Mouse (Mus musculus) forebrain, embryonic 12.5 days (tissue): Measurements from ENCODE around the gene Hexim1. TPM values are rescaled to one million over a fixed set of nuclear protein-coding genes. Genes with fewer than 3 reads are reported as not detected.

ENCODE experiments used
- ATAC-seq: fragments of 200-750 bp; cut with Nextera tagmentation; 2 replicates; pipeline ENCODE4 v1.8.0; 2017; ENCODE audit warnings: moderate TSS enrichment; ENCODE audit not compliant: low FRiP score
- H3K27ac ChIP-seq: fragments of 300-500 bp; sonication (generic); 2 replicates; pipeline ENCODE4 v1.5.1; 2016; ENCODE audit warnings: mild to moderate bottlenecking
- H3K27me3 ChIP-seq: fragments of 300-500 bp; sonication (generic); 2 replicates; pipeline ENCODE4 v1.6.1; 2016; ENCODE audit warnings: mild to moderate bottlenecking
- H3K36me3 ChIP-seq: fragments of 300-500 bp; sonication (generic); replicated peaks from 2 replicates; pipeline ENCODE4 v1.6.1; 2016; ENCODE audit warnings: mild to moderate bottlenecking
- H3K4me1 ChIP-seq: fragments of 300-500 bp; sonication (generic); 2 replicates; pipeline ENCODE4 v1.6.1; 2016
- H3K4me2 ChIP-seq: fragments of 300-500 bp; sonication (generic); 2 replicates; pipeline ENCODE4 v1.6.1; 2016; ENCODE audit warnings: mild to moderate bottlenecking, moderate library complexity
- H3K4me3 ChIP-seq: fragments of 300-500 bp; sonication (generic); replicated peaks from 2 replicates; pipeline ENCODE4 v1.5.1; 2016; ENCODE audit warnings: mild to moderate bottlenecking
- H3K9ac ChIP-seq: fragments of 300-500 bp; sonication (generic); 2 replicates; pipeline ENCODE4 v1.6.1; 2016; ENCODE audit warnings: mild to moderate bottlenecking
- H3K9me3 ChIP-seq: fragments of 300-500 bp; sonication (generic); 2 replicates; pipeline ENCODE4 v1.6.1; 2016
- WGBS: fragments of 180-500 bp; shearing (Covaris S2); methylation state at CpG from one replicate; pipeline ENCODE4 v1.1.7; 2016; 5-methylcytosine and 5-hydroxymethylcytosine counted together
- polyA plus RNA-seq: library from polyadenylated mRNA; unstranded; fragments of >200 nt; fragmentation: Nextera tagmentation; extraction: Ambion mirVana; gene quantifications from 2 replicates; pipeline ENCODE4 v1.2.1, GENCODE M21; 2016

Gene Hexim1
- polyA plus RNA-seq, result 3.4 TPM in 2 replicates

DNA sequence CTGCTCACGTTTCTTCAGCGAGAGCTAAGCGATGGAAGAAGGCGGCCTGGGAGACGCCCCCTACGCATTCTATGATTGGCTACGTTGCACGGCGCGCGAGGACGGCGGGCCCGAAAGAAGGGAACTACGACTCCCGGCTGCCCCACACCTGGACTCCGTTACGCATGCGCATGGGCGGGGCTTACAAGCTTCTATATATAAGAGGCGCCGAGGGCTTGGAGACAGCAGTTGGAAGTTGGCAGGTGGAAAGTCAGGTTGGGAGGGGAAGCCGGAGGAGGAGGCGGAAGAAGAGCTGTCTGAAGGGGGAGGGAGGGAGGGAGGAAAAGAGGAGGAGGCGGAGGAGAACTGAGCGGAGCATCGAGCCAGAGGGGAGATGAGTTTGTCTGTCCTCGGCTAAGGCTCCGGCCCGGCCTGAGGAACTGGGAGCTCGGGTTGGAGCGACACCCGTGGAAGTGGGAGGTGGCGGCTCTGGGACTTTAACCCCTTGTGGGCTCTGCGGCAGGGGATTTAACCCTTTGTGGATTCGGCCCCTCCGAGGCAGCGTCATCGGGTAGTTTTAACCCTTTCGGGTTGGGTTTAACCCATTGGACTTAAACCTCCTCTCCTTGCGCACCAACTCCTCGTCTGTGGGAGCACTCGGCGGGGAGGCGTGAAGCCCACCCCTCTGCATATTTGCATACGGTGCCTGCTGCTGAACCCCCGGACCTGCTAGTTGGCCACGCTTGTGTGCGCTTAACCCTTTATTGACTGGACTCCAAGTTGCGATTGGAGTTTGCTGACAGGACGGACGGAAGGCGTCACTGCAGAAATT, at the start of gene Hexim1:
Gene Hexim1 (plus strand): TSS at position 224 of the 811 bp plus-strand sequence.
- ATAC-seq, result peak; percentile 95
- H3K36me3 ChIP-seq, result no peaks in the 10 kb centered on the region
- peak within 1 kb of the TSS; percentile 72 for H3K9ac ChIP-seq
- whole genome bisulfite sequencing, result under 1% methylated on average over 53 of the region's 53 CpGs
- H3K4me1 ChIP-seq, result peaks cover 48% of the 10 kb centered on the region
- no peaks in the 10 kb centered on the region for H3K9me3 ChIP-seq
- peak within 1 kb of the TSS; percentile 94 for H3K4me2 ChIP-seq
- peak within 1 kb of the TSS; percentile 95 for H3K27ac ChIP-seq
- peak within 1 kb of the TSS; percentile 61 for H3K4me3 ChIP-seq
- peaks cover 29% of the 10 kb centered on the region for H3K27me3 ChIP-seq

DNA sequence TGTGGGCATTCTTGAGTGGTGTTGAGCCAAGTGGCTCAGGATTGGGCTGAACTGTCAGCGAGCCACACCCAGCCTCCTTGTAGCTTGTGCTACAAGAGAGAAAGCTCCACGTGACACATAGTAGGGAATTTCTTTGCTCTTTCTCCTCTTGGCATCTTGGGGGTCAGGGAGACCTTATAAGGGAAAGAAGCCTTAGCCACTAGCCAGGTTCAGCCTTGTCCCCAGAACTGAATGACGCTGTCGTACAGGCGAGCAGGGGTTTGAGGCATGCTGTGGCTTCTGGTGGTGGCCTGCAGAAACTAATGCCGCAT, 49.0 kb upstream of the Hexim1 start:
- WGBS, result 93% methylated on average over 6 of the region's 6 CpGs
- H3K4me3 ChIP-seq, result no peak overlapping the region
- no peak overlapping the region for H3K9ac ChIP-seq
- no peaks in the 10 kb centered on the region for H3K27me3 ChIP-seq
- H3K4me2 ChIP-seq, result no peak overlapping the region
- no peak overlapping the region for H3K27ac ChIP-seq
- ATAC-seq, result no peak
- no peaks in the 10 kb centered on the region for H3K4me1 ChIP-seq
- H3K9me3 ChIP-seq, result no peaks in the 10 kb centered on the region
- H3K36me3 ChIP-seq, result peaks cover 81% of the 10 kb centered on the region

DNA sequence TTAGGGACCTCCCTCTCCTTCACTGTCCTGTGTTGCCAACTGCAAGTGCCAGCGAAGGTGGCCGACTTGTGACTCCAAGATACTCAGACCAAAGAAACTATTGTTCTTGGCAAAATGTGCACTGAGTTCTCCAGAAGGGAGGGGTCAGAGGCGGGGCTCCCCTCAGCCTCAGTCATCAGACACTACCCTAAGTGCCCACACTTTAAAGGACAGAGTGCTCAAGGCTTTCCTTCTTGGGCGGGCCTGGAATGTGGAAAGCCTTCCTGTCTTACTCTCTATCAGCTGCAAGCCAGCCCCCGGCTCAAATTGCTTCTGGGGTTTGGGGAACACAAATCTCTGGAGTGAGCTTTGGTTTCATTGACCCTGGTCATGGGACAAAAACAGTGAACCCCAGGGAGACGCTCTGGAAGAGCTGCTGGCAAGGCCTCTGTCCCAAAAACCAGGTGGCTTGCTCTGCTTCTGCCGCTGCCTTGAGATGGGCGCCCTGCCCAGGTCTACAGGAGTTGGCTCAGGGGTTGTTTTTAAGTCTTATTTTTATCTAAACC, 48.5 kb upstream of the Hexim1 start:
- no peaks in the 10 kb centered on the region for H3K27me3 ChIP-seq
- no peak overlapping the region for H3K9ac ChIP-seq
- H3K36me3 ChIP-seq, result peaks cover 76% of the 10 kb centered on the region
- H3K4me1 ChIP-seq, result no peaks in the 10 kb centered on the region
- H3K4me3 ChIP-seq, result no peak overlapping the region
- no peaks in the 10 kb centered on the region for H3K9me3 ChIP-seq
- H3K4me2 ChIP-seq, result no peak overlapping the region
- no peak for ATAC-seq
- H3K27ac ChIP-seq, result no peak overlapping the region
- 87% methylated on average over 8 of the region's 8 CpGs for WGBS

DNA sequence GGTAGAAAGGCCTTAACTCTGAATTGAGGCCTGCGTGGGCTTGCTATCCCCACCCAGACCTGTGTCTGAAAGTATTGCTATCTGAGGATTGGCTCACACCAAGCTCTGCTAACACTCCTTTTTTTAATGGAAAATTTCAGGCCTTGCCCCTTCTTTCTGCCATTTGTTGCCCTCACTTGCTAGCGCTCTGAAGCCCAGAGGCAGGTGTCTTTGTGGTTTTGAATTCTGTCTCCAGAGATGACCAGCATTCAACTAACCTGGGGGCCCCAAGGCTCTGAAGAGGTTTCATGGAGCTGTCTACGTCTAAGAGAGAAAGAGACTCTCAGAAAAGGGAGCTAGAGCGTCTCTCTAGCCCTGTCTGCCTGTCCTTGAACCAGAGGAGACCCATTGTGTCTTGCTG, 47.8 kb upstream of the Hexim1 start:
- H3K9me3 ChIP-seq, result no peaks in the 10 kb centered on the region
- no peak overlapping the region for H3K4me2 ChIP-seq
- ATAC-seq, result no peak
- H3K36me3 ChIP-seq, result peaks cover 70% of the 10 kb centered on the region
- WGBS, result 89% methylated on average over 4 of the region's 4 CpGs
- no peak overlapping the region for H3K27ac ChIP-seq
- H3K4me1 ChIP-seq, result no peaks in the 10 kb centered on the region
- no peak overlapping the region for H3K9ac ChIP-seq
- H3K27me3 ChIP-seq, result no peaks in the 10 kb centered on the region
- no peak overlapping the region for H3K4me3 ChIP-seq

DNA sequence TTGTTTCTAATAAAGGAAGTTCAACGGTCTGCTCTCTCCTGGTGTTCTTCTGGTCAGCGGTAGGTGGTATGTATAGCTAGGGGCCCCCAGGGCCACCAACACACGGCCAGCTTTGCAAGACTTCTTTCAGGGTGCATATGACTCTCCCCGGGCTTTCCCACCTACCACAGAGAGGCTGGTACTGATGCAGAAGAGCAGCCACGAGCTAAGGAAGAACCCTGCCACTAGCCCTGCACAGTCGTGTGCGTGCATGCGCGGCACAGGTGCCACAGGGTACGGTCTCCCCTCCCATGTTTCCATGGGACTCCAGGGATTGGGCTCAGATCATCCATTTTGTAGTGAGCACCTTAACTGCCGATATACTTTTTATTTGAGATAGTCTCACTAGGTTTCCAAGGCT, 47.1 kb upstream of the Hexim1 start:
- peaks cover 64% of the 10 kb centered on the region for H3K36me3 ChIP-seq
- ATAC-seq, result no peak
- WGBS, result 92% methylated on average over 11 of the region's 11 CpGs

DNA sequence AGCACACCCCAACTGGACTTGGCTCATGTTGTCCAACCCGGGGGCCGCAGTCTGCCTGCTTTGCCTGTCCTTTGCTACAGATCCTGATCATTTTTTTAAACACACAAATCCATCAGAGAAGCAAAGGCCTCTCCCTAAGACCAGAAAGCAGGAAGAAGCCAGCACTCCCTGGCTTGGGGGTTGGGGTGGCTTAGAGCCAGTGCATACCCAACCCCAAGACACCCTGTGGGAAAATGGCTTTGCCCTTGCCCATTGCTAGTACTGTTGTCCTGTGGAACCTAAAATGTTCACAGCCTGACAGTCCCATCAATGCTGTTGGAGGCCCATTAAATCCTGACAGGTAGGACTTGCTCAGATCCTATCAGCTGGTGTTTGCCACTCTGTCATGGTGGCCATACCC, 46.3 kb upstream of the Hexim1 start:
- Histone ChIP-seq H3K27ac (no peak overlapping the region), H3K4me2 (no peak overlapping the region), H3K27me3 (no peaks in the 10 kb centered on the region; the same call in 1 of the 2 replicates), H3K36me3 (peaks cover 56% of the 10 kb centered on the region), H3K9me3 (no peaks in the 10 kb centered on the region), H3K4me1 (peaks cover 4% of the 10 kb centered on the region), H3K9ac (no peak overlapping the region), H3K4me3 (no peak overlapping the region)
- 97% methylated on average over 2 of the region's 2 CpGs for WGBS
- ATAC-seq, result no peak

More for the DNA sequence above, 47.1 kb upstream of the Hexim1 start:
- H3K27ac ChIP-seq, result no peak overlapping the region
- H3K27me3 ChIP-seq, result no peaks in the 10 kb centered on the region; the same call in 1 of the 2 replicates
- no peak overlapping the region for H3K4me3 ChIP-seq
- H3K9ac ChIP-seq, result no peak overlapping the region
- H3K9me3 ChIP-seq, result no peaks in the 10 kb centered on the region
- H3K4me1 ChIP-seq, result no peaks in the 10 kb centered on the region
- H3K4me2 ChIP-seq, result no peak overlapping the region

DNA sequence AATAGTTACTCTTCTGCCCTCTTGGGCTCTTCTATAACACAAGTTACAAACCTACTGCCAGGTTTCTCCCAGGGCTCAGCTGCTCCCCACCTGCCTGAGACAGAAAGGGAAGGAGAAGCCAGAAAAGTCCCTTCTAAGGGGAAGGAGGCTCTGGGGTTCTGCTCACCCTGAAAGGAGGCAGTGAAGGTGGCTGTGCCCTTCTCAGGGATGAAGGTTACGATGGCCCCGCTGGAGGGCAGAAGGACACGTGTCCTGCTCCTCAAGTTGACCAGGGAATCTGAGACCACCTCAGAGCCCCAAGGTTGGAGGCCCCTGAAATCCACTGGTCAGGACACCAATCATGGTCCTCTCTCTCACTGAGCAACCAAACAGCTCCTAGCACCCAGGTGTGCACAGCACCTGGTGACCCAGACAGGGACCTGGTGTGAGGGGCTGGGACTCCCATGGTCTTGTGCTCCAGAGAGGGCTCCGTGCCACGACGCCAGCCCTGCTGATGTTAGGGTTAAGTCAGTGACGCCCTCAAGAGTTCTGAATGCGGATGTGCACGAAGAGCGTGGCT, 45.6 kb upstream of the Hexim1 start:
- no peaks in the 10 kb centered on the region for H3K9me3 ChIP-seq
- no peak overlapping the region for H3K4me3 ChIP-seq
- no peak for ATAC-seq
- H3K27ac ChIP-seq, result no peak overlapping the region
- 92% methylated on average over 10 of the region's 10 CpGs for WGBS
- no peak overlapping the region for H3K9ac ChIP-seq
- peaks cover 51% of the 10 kb centered on the region for H3K36me3 ChIP-seq
- no peak overlapping the region for H3K4me2 ChIP-seq
- peaks cover 7% of the 10 kb centered on the region for H3K4me1 ChIP-seq
- H3K27me3 ChIP-seq, result no peaks in the 10 kb centered on the region; the same call in 1 of the 2 replicates

DNA sequence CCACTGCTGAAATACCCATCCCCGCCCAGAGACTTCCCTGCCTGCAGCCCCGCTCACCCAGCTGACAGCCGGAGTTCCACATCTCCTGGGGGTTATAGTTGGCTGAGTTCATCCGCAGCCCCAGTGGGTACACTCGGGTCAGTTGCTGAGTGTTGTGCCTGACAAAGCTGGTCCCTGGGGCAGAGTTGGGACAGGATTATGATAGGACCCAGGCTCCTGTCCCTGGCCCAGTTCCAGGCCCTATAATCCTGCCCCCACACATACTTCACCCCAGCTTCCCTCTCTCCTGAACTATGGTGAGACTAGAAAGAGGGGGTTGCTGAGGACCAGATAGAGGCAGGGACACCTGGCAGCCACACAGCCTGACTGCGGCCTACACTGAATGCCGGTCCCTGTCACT, 42.4 kb upstream of the Hexim1 start:
- ATAC-seq, result no peak
- no peak overlapping the region for H3K4me2 ChIP-seq
- peaks cover 7% of the 10 kb centered on the region for H3K4me1 ChIP-seq
- H3K9ac ChIP-seq, result no peak overlapping the region
- peaks cover 12% of the 10 kb centered on the region for H3K27me3 ChIP-seq
- H3K9me3 ChIP-seq, result no peaks in the 10 kb centered on the region
- no peak overlapping the region for H3K4me3 ChIP-seq
- H3K27ac ChIP-seq, result no peak overlapping the region
- WGBS, result 87% methylated on average over 7 of the region's 7 CpGs
- H3K36me3 ChIP-seq, result peaks cover 18% of the 10 kb centered on the region

DNA sequence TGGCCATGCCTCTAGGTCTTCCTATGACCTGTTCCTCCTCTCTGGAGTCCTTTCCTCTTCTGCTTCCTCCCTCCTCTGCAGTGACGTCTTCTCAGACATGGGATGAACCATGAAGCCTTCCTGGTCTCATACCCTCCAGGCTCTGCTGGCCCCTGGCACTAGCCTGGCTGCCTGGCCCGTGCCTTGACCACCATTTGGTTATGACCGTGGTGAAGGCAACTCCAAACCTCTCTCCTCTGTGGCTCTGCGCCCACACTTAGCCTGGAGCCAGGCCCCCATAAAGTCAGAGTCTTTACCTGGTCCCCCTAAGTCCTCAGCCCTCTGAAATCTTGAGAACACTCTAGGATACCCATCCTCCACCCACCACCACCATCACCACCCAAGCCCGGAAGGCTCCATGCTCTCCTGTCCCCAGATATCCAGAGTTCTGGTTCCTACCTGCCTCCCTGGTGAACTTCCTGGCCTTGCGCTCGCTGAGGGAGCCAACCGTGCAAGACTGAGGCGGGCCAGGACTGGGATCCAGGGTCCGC, 41.8 kb upstream of the Hexim1 start:
- Histone ChIP-seq H3K9ac (no peak overlapping the region), H3K36me3 (peaks cover 13% of the 10 kb centered on the region), H3K4me1 (peaks cover 7% of the 10 kb centered on the region), H3K27me3 (peaks cover 17% of the 10 kb centered on the region), H3K4me2 (no peak overlapping the region), H3K27ac (no peak overlapping the region), H3K9me3 (no peaks in the 10 kb centered on the region), H3K4me3 (no peak overlapping the region)
- WGBS, result 63% methylated on average over 10 of the region's 10 CpGs
- ATAC-seq, result no peak

DNA sequence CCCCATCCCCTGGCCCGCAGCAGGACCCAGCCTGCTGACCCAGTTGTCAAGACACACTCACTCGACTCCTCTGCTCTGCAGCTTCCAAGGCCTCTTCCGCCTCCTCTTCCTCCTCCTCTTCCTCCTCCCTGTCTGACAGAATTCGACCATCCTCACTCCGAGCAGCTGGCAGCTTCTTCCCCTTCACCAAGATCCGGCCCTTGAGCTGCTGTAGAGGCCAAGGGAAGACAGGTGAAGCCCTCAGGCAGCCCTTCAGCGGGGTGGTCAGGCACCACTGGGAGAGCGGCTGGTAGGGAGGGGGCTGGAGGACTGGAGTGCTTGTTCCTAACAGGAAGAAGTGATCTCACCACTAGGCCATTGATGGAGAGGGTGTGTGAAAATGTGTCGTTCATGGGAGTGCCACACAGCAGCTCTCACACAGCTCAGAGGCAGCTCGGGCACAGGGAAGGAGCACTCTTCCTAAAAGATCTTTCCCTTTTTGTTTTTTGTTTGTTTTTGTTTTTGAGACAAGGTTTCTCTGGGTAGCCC, 41.2 kb upstream of the Hexim1 start:
- 0 out of 2 replicates have a peak overlapping the region, but pooled peaks have one; percentile 46 for H3K27ac ChIP-seq
- H3K4me1 ChIP-seq, result peaks cover 7% of the 10 kb centered on the region
- no peak overlapping the region for H3K4me3 ChIP-seq
- no peak overlapping the region for H3K9ac ChIP-seq
- peaks cover 7% of the 10 kb centered on the region for H3K36me3 ChIP-seq
- H3K27me3 ChIP-seq, result peaks cover 24% of the 10 kb centered on the region
- no peak overlapping the region for H3K4me2 ChIP-seq
- H3K9me3 ChIP-seq, result no peaks in the 10 kb centered on the region
- ATAC-seq, result no peak
- 17% methylated on average over 10 of the region's 10 CpGs for WGBS

DNA sequence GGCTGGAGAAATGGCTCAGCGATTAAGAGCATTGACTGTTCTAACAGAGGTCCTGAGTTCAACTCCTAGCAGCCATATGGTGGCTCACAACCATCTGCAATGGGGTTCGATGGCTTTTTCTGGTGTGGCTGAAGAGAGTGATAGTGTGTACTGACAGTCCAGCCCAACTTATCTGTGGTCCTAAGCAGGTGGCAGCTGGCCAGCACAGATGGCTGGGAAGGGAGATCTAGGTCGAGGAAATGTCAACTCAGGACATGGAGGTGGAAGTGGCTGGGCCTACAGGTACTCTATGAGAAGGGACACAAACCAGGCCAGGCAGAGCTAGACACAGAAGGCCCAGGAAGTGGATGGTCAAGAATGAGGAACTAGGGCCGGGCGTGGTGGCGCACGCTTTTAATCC, 40.0 kb upstream of the Hexim1 start:
- ATAC-seq, result no peak
- Histone ChIP-seq H3K27me3 (peaks cover 36% of the 10 kb centered on the region), H3K4me2 (no peak overlapping the region), H3K9ac (no peak overlapping the region), H3K4me1 (peaks cover 14% of the 10 kb centered on the region), H3K9me3 (no peaks in the 10 kb centered on the region), H3K4me3 (no peak overlapping the region), H3K36me3 (no peaks in the 10 kb centered on the region), H3K27ac (no peak overlapping the region)
- 97% methylated on average over 7 of the region's 7 CpGs for WGBS

DNA sequence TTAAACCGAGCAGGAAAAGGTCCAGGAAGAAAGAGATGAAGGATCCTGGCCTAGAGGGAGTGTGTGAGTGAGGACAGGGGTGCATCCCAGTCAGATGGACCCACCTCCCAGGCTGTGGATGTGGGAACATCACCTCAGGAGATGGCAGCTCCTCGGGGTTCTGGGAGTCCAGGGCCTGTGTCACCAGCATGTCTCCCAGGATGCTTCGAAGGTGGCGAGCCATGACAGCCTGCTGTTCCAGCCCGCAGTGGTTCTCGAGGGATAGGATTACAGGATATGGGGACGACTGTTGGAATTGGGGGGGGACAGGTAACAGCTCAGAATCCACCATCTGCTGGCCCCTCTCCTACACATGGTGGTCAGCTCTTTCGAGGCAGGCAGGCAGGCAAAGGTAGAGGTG, 39.5 kb upstream of the Hexim1 start:
- H3K4me1 ChIP-seq, result peaks cover 14% of the 10 kb centered on the region
- H3K36me3 ChIP-seq, result no peaks in the 10 kb centered on the region
- H3K27ac ChIP-seq, result no peak overlapping the region
- H3K9ac ChIP-seq, result 0 out of 2 replicates have a peak overlapping the region, but pooled peaks have one; percentile 5
- H3K9me3 ChIP-seq, result no peaks in the 10 kb centered on the region
- H3K27me3 ChIP-seq, result peaks cover 41% of the 10 kb centered on the region
- no peak overlapping the region for H3K4me3 ChIP-seq
- WGBS, result 89% methylated on average over 8 of the region's 8 CpGs
- no peak for ATAC-seq
- no peak overlapping the region for H3K4me2 ChIP-seq
